Mouse (Mus musculus) MEL (cell line): Measurements from ENCODE around the gene Wdr82. TPM values are rescaled to one million over a fixed set of nuclear protein-coding genes. Genes with fewer than 3 reads are reported as not detected.

Experiments
- DNase-seq: peaks from one replicate; pipeline ENCODE4 v3.0.0; 2011; ENCODE audit warnings: low read depth, low spot score
- H3K27ac ChIP-seq: 2 replicates; pipeline ENCODE4 v1.5.1; 2012; ENCODE audit warnings: low read depth, mild to moderate bottlenecking, control low read depth, low read length, moderate library complexity; ENCODE audit not compliant: control insufficient read depth
- H3K27me3 ChIP-seq, 2 experiments: fragments of 150-350 bp in 1 of 2; sonication (generic) in 1 of 2; 2 replicates each; pipeline ENCODE4 v1.6.1; 2012; ENCODE audit warnings: low read length in 2 of 2, mild to moderate bottlenecking in 2 of 2, improper control_type of control experiment in 1 of 2, moderate library complexity in 1 of 2; ENCODE audit not compliant: insufficient read depth in 2 of 2, control insufficient read depth in 1 of 2
- H3K36me3 ChIP-seq, 2 experiments: 2 replicates each; pipeline ENCODE4 v1.6.1; 2012 to 2014; ENCODE audit warnings: low read length in 2 of 2, improper control_type of control experiment in 1 of 2, inconsistent platforms in 1 of 2, mild to moderate bottlenecking in 1 of 2; ENCODE audit not compliant: insufficient read depth in 2 of 2, control insufficient read depth in 1 of 2
- H3K4me1 ChIP-seq, 2 experiments: fragments of 150-350 bp in 1 of 2; sonication (generic) in 1 of 2; 2 replicates each; pipeline ENCODE4 v1.6.1; 2012; ENCODE audit warnings: low read length in 2 of 2, improper control_type of control experiment in 1 of 2, mild to moderate bottlenecking in 1 of 2; ENCODE audit not compliant: insufficient read depth in 2 of 2, control insufficient read depth in 1 of 2
- H3K4me3 ChIP-seq, 2 experiments: fragments of 150-350 bp in 1 of 2; sonication (generic) in 1 of 2; 2 replicates each; pipeline ENCODE4 v1.5.1; 2012; ENCODE audit warnings: low read depth in 2 of 2, low read length in 2 of 2, mild to moderate bottlenecking in 2 of 2, moderate library complexity in 2 of 2, control low read depth in 1 of 2, improper control_type of control experiment in 1 of 2; ENCODE audit not compliant: control insufficient read depth in 1 of 2, insufficient read depth in 1 of 2
- H3K79me2 ChIP-seq: 2 replicates; pipeline ENCODE4 v1.6.1; 2012; ENCODE audit warnings: mild to moderate bottlenecking, low read length, moderate library complexity; ENCODE audit not compliant: control insufficient read depth, poor library complexity, insufficient read depth
- H3K9ac ChIP-seq: 2 replicates; pipeline ENCODE4 v1.6.1; 2012; ENCODE audit warnings: low read depth, mild to moderate bottlenecking, control low read depth, low read length, moderate library complexity; ENCODE audit not compliant: control insufficient read depth, poor library complexity, severe bottlenecking
- H3K9me3 ChIP-seq: fragments of 150-350 bp; sonication (generic); replicated peaks from 2 replicates; pipeline ENCODE4 v1.6.1; 2012; ENCODE audit warnings: mild to moderate bottlenecking, low read length, improper control_type of control experiment, moderate library complexity; ENCODE audit not compliant: insufficient read depth
- CHD1 ChIP-seq: IDR thresholded peaks from 2 replicates; pipeline ENCODE4 v1.6.1; 2012; ENCODE audit warnings: low read depth, mild to moderate bottlenecking, inconsistent platforms, low read length, improper control_type of control experiment
- EP300 ChIP-seq, 2 experiments: IDR thresholded peaks; 2 replicates each; pipeline ENCODE4 v1.6.1; 2011; ENCODE audit warnings: improper control_type of control experiment in 2 of 2, low read length in 2 of 2, low read depth in 1 of 2, mild to moderate bottlenecking in 1 of 2
- GATA1 ChIP-seq: IDR thresholded peaks from 2 replicates; pipeline ENCODE4 v1.6.1; 2011; ENCODE audit warnings: low read depth, low read length, improper control_type of control experiment
- MYC ChIP-seq: IDR thresholded peaks from 2 replicates; pipeline ENCODE4 v1.6.1; 2011; ENCODE audit warnings: low read depth, mild to moderate bottlenecking, low read length, improper control_type of control experiment, moderate library complexity
- NELFE ChIP-seq: IDR thresholded peaks from 2 replicates; pipeline ENCODE4 v1.6.1; 2011; ENCODE audit warnings: low read depth, low read length, improper control_type of control experiment
- POLR2A ChIP-seq, 2 experiments: IDR thresholded peaks; 2 replicates each; pipeline ENCODE4 v1.6.1; 2011 to 2012; ENCODE audit warnings: low read length in 2 of 2, mild to moderate bottlenecking in 2 of 2, control low read depth in 1 of 2, improper control_type of control experiment in 1 of 2, low read depth in 1 of 2, moderate library complexity in 1 of 2; ENCODE audit not compliant: control insufficient read depth in 1 of 2, insufficient read depth in 1 of 2, poor library complexity in 1 of 2
- RAD21 ChIP-seq: IDR thresholded peaks from 2 replicates; pipeline ENCODE4 v1.6.1; 2011; ENCODE audit warnings: mild to moderate bottlenecking, low read depth, low read length, improper control_type of control experiment
- RCOR1 ChIP-seq: IDR thresholded peaks from 2 replicates; pipeline ENCODE4 v1.6.1; 2012; ENCODE audit warnings: low read depth, mild to moderate bottlenecking, inconsistent platforms, low read length, improper control_type of control experiment
- SIN3A ChIP-seq: IDR thresholded peaks from 2 replicates; pipeline ENCODE4 v1.6.1; 2012; ENCODE audit warnings: low read length, improper control_type of control experiment, inconsistent platforms
- SMC3 ChIP-seq: IDR thresholded peaks from 2 replicates; pipeline ENCODE4 v1.6.1; 2011; ENCODE audit warnings: low read depth, low read length, improper control_type of control experiment
- TAL1 ChIP-seq: IDR thresholded peaks from 2 replicates; pipeline ENCODE4 v1.6.1; 2012; ENCODE audit warnings: mild to moderate bottlenecking, inconsistent platforms, low read length, moderate library complexity, mixed read lengths
- TCF12 ChIP-seq: IDR thresholded peaks from 2 replicates; pipeline ENCODE4 v1.6.1; 2014; ENCODE audit warnings: low read depth, mild to moderate bottlenecking, inconsistent platforms, low read length, improper control_type of control experiment, moderate library complexity
- USF1 ChIP-seq: IDR thresholded peaks from 2 replicates; pipeline ENCODE4 v1.6.1; 2014; ENCODE audit warnings: low read depth, mild to moderate bottlenecking, inconsistent platforms, low read length, improper control_type of control experiment, moderate library complexity
- USF2 ChIP-seq, 2 experiments: IDR thresholded peaks; 2 replicates each; pipeline ENCODE4 v1.6.1; 2011 to 2012; ENCODE audit warnings: improper control_type of control experiment in 2 of 2, low read length in 2 of 2, borderline replicate concordance in 1 of 2, inconsistent platforms in 1 of 2, low read depth in 1 of 2, mild to moderate bottlenecking in 1 of 2; ENCODE audit not compliant: insufficient read depth in 1 of 2
- ZC3H11A ChIP-seq: IDR thresholded peaks from 2 replicates; pipeline ENCODE4 v1.6.1; 2012; ENCODE audit warnings: low read depth, mild to moderate bottlenecking, inconsistent platforms, low read length, improper control_type of control experiment
- ZMIZ1 ChIP-seq: IDR thresholded peaks from 2 replicates; pipeline ENCODE4 v1.6.1; 2012; ENCODE audit warnings: low read depth, mild to moderate bottlenecking, inconsistent platforms, low read length, improper control_type of control experiment, moderate library complexity
- ZNF384 ChIP-seq: IDR thresholded peaks from 2 replicates; pipeline ENCODE4 v1.6.1; 2012; ENCODE audit warnings: low read depth, mild to moderate bottlenecking, inconsistent platforms, low read length, improper control_type of control experiment
- polyA plus RNA-seq, 2 experiments: library from polyadenylated mRNA; stranded (reverse) in 1 of 2; unstranded in 1 of 2; fragments of >175 nt in 1 of 2; fragments of >200 nt in 1 of 2; gene quantifications; 2 replicates each; pipeline versions ENCODE4 v1.2.1 to v1.2.4; 2012; ENCODE audit warnings: low replicate concordance in 2 of 2, low read depth in 1 of 2; ENCODE audit not compliant: insufficient read length in 2 of 2, insufficient read depth in 1 of 2, missing spikeins in 1 of 2
- total RNA-seq: library from RNA; depleted of rRNA; stranded (reverse); fragments of 300-350 nt; gene quantifications from 2 replicates; pipeline ENCODE4 v1.2.3, GENCODE M21; 2012

Gene Wdr82
- total and polyA plus RNA-seq, 3 experiments: 41.7 to 108 (median 72.2) TPM

- Histone ChIP-seq H3K4me1 (peaks cover 0 to 7% of the 10 kb centered on the region in 2 experiments; a peak in 1 of 4 replicates), H3K4me3 (no peak overlapping the region), H3K27ac (no peak overlapping the region), H3K9ac (no peak overlapping the region), H3K27me3 (no peaks in the 10 kb centered on the region), H3K79me2 (no peaks in the 10 kb centered on the region), H3K36me3 (no peaks in the 10 kb centered on the region; a peak in 1 of 4 replicates), H3K9me3 (no peaks in the 10 kb centered on the region)
- no peak for DNase-seq
- TF ChIP-seq USF2 (IDR thresholded peaks at IDR 0.05; ENCODE audit: borderline replicate concordance in 1 of 2, insufficient read depth in 1 of 2, low read depth in 1 of 2, low read length in 2 of 2) (no peak), TAL1 (no peak), ZMIZ1 (no peak), RCOR1 (no peak), ZC3H11A (no peak), EP300 (IDR thresholded peaks at IDR 0.05; ENCODE audit: low read depth in 1 of 2, low read length in 2 of 2) (no peak)
Measured at GRCm38 (mm10) chr9:106231816-106232215, 61.1 kb downstream of the Wdr82 start.

GRCm38 (mm10) chr9:106232956-106233355 lies 62.2 kb downstream of the Wdr82 start:
- no peak overlapping the region for H3K27ac ChIP-seq
- H3K9ac ChIP-seq: no peak overlapping the region
- no peaks in the 10 kb centered on the region; a peak in 1 of 4 replicates for H3K36me3 ChIP-seq
- DNase-seq: no peak
- no peaks in the 10 kb centered on the region for H3K9me3 ChIP-seq
- H3K79me2 ChIP-seq: no peaks in the 10 kb centered on the region
- peaks cover 0 to 7% of the 10 kb centered on the region in 2 experiments; a peak in 1 of 4 replicates for H3K4me1 ChIP-seq
- no peak for TF ChIP-seq ZNF384
- no peak for TF ChIP-seq NELFE
- TF ChIP-seq SMC3: no peak
- no peak for TF ChIP-seq CHD1
- no peak for TF ChIP-seq GATA1
- TF ChIP-seq TCF12: no peak
- no peak for TF ChIP-seq RAD21
- TF ChIP-seq ZMIZ1: no peak
- TF ChIP-seq USF1: no peak
- TF ChIP-seq POLR2A (IDR thresholded peaks at IDR 0.05; ENCODE audit: control insufficient read depth in 1 of 2, insufficient read depth in 1 of 2, low read depth in 1 of 2, low read length in 2 of 2, poor library complexity in 1 of 2): no peak
- TF ChIP-seq SIN3A: no peak
- TF ChIP-seq MYC: no peak
- no peaks in the 10 kb centered on the region for H3K27me3 ChIP-seq
- H3K4me3 ChIP-seq: no peak overlapping the region
